Mouse (Mus musculus): ENCODE data around the gene Klf13.

Gene Klf13

DNA sequence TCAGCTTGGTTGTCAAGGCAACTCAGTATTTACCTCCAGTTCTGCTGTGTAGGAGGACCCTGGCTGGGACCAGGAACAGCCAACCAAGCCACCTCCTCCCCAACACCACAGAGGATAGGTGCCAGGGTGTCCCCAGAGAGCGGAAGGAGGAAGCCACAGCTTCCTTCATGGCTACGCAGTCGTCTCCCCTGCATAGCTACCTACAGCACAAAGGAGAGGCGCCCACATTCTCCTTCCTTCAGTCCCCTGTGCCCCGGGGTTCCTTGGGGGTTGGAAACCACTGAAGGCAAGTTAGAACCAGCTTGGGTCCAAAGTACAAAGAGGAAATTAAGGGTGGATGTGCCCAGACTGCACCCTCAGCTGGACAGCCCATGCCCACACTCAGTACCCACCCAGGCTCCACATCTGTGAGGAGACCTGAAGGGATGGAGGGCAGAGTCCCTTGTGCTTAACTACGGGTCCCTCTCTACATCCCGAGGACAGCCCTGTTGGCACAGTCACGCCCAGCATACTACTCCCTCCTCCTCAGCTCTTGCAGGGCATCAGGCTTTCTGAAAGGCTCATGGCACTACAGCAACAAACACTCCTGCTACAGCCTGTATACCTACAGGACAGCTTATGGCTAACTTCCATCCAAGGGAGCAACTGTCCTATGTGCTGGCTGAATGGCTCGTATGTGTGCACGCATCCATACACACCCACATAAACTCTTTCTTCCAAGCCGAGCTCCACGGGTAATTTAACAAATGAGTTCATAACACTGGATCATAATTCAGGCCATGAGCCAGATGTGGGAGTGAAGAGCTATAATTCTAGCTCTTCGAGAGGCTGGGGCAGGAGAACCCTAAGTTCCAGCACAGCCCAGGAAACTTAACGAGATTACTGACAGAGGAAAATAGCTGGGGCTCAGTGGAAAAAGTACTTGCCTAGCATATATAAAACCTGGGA lies 13.0 kb downstream of the Klf13 start:
- DNase-seq (ENCODE audit: low read depth, low spot score): no peak

DNA sequence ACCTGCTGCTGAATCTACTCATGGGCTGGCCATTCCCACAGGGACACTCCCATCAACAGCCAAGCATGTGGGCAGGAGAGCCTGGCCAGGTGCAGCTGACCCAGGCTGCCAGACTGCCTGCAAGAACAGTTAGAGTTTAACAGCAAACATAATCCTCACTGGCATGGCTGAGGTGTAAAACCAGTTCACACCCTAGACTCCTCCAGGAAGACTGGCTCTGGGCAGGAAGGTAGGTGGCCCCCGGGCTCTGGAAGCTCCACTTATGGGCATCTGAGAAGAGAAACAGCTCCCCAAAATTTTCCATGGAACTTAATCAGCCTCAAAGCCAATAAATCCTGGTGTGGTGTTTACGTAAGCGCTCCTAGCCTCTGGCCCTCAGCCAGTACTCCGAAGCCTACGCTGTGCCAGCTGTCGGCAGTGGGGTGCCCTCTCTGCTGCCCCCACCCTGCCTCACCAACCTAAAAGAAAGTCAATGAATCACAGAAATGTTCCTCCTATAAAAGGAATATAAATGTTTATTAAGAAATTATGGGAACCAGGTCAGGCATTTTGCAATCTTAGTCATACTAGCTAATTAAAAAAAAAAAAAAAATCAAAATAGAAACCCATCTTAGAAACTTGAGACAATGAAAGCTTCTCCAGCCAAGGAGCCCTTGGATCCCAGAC lies 13.8 kb downstream of the Klf13 start:
- no peak for DNase-seq (ENCODE audit: low read depth, low spot score)

DNA sequence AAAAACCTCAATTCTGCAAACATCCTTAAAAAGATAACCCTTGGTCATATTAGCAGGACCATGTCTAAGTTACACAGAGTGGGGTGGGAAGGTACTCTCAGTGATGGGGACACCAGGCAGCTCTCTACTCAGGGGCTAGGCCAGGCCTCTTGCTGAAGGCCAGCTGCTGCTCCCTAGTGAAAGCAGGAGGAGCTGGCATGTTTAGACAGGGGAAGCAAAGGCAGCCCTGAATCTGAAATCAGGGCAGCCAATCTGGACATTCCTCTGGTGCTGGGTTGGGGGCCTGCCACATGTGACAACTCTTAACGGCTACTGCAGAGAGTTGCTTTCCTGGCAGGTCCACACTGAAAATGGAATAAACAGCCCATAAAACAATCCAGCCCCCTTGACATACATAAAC lies 14.6 kb downstream of the Klf13 start:
- DNase-seq (ENCODE audit: low read depth, low spot score): no peak

DNA sequence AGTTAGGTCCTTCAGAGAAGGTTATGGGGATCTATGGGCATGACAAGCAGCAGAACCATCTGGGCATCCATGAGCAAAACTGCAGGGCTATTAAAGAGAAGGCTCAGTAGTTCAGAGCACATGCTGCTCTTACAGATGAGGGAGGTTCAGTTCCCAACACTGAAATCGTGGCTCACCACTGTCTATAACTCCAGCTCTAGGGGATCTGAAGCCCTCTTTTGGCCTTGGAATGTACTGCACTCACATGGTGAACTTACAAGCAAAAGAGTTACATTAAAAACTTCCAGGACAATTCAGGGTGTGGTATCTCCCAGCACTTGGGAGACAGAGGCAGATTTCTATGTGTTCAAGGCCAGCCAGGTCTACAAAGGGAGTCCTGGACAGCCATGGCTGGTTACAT lies 15.7 kb downstream of the Klf13 start:
- no peak for DNase-seq (ENCODE audit: low read depth, low spot score)

DNA sequence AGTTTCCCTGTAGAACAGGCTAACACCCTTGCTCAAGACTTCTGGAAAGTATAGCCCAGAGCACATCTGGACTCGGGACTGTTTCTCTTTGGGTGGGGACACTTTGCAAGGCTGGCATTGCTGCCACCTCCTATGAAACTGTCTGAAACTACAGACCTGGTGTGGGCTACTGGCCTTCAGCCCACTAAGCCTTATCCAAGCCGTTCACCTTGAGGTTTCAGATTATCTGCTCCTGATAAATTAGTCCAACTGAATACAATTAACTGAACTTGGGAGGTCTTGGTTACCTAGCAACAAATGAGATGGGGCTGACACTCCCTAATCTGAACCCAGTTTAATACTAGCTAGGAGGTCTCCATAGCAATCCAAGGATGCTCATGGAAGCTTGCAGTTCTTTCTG lies 16.1 kb downstream of the Klf13 start:
- DNase-seq (ENCODE audit: low read depth, low spot score): no peak

DNA sequence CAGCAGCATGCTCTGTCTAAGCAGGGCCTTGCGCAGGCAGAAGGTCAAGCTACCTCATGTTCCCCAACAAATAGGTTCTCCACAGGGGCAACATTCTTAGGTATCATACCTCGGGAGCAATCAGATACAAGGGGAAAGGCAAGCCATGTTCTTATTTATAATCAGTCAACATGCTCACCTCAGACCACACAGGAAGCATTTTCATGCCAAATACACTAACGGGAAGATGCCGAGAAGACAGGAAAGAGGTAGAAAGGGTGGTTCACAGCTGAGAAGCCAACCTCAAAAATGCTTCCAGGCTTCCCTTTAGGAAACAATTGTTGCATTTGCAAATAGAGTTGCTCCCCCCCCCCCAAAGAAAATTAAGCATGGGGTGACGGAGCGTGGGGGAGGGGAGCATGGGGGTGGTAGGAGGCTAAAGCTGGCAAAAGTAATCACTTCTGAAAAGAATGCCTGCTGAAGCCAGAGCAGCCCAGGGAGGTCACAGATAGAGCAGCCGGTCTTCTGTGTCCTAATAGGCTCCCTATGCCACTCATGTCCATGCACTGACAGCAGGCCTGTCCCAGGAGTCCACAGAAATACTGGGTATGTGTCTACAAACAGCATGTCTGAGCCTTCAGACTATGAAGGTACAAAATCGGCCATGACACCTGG lies 16.7 kb downstream of the Klf13 start:
- DNase-seq (ENCODE audit: low read depth, low spot score): no peak

DNA sequence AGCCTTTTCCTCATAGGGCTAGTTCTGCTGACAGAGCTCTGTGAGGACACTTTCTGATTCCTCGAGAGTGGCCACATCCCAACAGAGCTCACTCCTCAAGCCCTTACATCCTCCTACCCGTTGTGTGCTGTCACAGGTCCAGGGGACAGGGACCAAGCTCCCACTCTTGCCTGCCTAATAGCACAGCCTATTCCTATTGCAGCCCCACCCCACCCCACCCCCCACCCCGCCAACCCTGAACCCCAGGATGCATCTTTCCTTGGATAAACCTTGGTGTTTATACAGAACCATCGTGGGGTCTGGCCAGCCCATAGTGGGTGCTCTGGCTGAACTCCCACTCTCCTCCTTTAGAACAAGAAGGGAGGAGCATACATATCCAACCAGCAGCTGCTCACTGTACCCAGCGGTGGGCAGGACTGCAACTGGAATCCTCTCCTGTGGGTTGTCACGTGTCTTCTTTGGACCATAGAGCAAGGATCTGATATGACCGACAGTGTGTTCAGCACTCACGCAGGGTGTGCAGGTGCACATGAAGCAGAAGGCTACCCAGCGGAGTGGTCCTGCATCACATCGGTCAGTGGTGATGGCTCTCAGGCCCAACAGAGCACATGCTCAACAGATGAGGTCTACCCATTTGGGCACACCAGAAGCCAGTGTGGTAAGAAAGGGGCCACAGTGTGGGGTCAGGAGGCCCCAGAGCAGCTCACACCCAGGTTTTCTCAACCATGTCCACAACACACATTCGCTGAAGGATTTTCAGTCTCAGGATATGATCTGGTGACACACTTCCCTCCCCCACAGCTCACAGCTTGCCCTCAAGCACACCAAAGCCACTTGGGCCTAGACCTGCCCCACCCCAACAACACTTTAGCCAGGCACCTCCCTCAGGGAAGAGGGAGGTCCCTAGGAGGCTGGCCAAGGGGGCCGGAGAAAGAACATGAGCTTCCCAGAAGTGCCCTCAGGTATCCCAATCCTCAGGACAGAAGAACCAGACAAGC lies 19.6 kb downstream of the Klf13 start:
- DNase-seq (ENCODE audit: low read depth, low spot score): no peak

DNA sequence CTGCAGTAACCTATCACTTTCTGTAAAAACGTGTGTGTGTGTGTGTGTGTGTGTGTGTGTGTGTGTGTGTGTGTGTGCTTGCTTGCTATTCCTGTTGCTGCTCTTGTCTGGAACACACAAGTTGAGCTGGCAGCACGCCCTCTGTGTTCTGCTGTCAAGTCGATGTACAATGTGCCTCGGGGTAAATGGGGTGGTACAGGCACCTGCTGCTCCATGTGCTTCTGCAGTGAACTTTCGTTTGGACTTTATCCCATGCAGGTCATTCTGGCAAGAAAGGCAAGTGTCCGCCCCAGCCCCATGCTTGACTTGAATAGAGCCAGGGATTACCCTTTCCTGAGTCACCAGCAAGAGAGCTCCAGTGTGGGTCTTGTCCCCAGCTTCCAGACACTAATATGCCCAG lies 21.0 kb downstream of the Klf13 start:
- DNase-seq (ENCODE audit: low read depth, low spot score): no peak

DNA sequence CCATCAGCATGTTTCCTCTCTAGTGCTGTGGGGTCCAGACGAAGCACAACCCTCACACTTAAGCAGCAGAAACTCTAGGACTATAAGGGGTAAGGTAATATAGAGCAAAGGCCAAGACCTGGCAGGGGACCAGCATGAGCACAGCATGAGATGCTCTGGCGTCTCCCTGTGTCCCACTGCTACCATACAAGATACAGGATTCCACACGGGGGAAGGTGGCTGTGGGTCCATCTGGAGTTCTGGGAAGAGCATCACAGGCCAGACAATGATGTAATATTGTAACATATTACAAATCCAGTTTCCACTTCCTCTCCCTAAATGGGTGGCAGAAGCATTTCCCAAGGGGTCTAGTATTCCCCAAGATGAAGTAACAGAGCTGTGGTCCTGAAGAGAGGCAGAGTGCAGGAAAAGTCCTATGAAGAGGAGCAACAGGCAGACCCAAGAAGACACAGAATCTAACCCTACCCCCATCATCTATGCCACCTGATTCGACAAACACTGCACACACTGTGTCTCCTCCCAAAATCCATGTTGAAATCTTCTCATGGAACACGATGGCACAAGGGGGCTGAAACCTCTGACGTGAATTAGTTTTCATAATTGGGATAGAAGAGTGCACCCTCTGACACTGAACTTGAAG lies 22.3 kb downstream of the Klf13 start, which contains the start of gene E030018B13Rik:
TSS of gene E030018B13Rik (plus strand) at position 590 of the 640 bp plus-strand sequence.
- no peak for DNase-seq (ENCODE audit: low read depth, low spot score)

DNA sequence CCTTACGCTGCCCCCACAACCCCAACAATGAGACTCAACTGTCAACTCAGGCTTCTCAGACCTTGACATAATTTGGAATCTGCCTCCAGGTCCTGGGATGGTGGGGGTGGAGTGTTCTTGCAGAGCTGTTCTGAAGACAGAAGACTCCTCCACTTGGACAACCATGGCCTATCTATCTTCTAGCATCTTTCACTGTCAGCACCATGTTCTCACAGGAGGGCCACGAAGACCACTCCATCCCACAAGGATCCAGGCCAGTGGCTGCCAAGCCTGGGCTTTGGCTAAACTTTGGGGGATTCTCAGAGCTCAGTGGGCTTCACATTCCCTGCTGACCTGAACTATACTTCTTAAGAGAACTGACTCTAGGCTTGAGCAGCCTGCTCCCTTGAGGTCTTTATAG lies 23.8 kb downstream of the Klf13 start:
- no peak for DNase-seq (ENCODE audit: low read depth, low spot score)

DNA sequence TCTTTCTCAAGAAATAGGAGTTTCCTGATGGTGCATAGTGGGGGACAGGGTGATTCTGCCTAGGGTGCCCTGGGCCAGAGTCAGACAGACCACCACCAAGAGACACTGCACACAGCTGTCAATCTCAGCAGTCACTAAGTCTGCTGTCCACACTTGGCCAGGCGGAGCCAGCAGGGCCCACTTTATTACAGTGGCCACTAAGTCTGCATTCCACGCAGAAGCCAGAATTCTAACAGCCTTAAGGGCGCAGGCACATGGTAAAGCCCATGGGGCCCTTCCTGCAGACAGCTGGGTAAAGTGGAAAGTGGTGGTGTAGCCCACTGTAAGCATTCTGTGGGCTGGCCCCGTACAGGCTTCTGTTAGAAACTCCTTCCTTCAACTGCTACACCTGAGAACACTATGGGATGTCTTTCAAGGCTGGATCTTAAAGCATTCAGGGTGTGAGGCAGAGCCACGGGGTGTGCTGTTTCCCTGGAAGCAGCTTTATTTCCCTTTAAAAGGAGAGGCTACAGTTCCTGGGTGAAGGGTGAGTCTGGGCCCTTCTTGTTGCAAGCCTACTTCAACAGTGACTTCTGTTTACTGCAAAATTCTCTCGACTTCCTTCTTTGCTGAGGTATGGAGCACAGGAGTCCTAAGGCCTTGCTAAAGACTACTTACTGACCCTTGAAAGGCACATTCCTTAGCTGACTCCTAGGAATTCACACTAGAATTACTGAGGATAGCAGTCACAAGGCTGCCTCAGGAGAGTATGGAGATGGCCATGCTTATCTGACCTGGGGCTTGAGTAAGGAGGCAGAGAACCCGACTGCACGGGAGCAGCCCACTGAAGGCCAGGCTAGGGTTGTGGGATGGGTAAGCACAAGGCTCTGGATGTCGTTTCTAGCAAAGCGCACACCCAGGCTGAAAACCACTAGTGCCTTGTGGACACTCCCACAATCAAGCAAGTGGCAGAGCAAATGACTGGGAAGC lies 24.7 kb downstream of the Klf13 start:
- DNase-seq (ENCODE audit: low read depth, low spot score): no peak

DNA sequence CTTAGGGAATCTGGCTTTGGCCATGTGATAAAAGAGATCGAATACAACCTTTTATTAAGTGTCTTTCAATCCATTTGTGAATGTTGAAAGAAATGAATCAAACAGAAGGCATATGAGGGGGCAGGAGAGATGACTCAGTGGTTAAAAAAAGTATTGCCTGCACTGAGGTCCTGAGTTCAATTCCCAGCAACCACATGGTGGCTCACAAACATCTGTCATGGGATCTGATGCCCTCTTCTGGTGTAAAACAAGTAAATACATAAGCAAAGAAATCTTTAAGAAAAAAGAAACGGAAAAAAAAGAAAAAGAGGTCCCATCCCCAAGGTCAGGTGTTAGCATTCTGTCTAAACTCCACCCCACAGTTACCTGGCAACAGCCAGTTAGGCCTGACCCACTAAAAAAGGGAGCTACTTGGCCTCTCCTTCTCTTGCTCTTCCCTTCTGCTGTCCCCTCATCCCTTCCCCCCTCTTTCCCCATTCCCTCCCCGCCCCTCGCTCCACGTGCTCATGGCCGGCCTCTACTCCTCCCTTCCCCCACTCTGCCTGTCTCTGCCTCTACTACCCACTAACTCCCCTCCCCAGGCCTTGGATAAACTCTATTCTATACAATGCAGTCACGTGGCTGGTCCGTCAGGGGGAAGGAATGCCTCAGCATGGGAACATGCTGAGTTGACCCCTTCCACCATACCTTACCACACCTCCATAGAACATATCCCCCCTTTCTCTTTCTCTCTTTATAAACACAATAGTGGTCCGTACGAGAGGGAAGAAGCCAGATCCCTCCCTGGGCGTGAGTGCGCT lies 25.6 kb downstream of the Klf13 start:
- DNase-seq (ENCODE audit: low read depth, low spot score): no peak

DNA sequence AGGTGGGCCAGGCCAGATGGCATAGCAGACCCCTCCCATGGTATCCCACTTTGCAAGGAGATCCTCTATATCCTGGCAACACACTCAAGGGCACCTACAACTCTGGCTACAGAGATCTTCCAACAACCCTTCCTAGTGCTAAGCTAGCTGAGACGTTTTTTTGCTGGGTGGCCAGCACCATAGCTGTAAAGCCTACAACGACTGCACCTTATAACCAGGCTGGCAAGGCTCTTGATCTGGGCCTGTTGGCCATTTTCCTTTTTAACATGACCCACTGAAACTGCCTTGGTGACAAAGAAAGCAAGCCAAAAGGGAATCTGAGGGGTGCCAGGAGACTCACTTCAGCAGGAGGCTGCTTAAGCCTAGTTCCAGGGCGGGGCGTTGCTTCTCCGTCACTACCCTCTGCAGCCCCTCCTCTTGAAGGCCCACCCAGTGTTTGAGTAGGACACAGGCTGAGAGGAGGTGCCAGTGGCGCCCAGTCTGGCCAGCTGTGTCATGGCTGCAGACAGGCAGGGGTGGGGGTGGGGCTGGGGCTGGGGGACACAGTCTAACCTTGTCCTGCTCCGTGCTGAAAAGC lies 26.4 kb downstream of the Klf13 start:
- DNase-seq (ENCODE audit: low read depth, low spot score): no peak

DNA sequence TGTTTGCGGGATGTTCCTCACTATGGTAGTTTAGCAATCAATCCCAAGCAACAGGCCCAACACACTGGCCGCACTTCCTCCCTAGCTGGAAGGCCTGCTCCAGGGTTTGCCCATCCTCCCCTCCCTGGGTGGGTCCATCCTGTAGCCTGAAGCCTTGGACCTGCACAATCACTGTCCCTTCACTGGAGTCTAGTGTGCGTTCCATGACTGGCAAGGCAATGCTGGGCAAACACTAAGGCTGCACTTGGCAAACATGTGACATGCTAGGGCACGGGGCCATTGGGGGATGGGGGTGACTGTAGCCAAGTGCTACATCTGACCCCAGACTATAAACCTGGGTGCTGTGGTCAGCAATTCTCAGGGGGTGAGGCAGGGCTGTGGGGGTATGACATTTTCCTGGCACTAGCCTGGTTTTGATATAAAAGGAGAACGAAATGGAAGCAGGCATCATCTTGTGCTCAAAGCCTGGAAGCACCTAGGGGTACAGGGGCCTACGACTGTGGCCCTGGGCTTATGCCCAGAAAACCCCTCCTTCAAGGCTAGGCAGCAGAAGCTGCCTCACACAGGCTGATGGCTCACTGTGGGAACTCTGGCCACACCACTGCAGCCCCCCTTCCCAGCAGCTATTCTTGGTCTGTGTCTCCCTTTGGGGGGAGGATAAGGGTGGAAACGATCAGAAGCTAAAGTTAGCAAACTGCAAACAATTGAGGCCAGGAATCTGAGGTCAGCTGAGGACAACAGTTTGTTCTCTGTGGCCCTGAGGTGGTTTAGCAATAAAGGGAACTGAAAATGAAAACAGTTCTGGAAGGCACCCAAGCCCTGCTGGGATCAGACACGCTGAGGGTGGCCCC lies 27.1 kb downstream of the Klf13 start:
- DNase-seq (ENCODE audit: low read depth, low spot score): no peak

DNA sequence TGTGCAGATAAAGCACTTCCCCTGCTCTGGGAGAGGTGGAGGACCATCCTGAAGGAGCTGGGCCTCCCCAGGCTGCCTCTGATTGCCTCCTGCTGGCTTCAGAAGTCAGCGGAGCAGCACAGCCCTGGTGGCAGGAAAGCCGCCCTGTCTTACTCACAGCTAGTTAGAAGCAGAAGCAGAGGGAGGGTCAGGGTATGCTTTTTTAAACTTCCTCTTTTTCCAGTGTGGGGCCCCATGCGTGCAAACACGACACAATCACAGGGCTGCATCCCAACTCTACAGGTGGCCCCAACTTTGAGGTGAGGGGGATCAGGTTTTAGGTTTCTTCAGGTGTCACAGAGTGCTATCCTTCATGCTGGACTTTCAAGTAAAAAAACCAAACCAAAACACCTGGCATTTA lies 27.8 kb downstream of the Klf13 start:
- no peak for DNase-seq (ENCODE audit: low read depth, low spot score)

DNA sequence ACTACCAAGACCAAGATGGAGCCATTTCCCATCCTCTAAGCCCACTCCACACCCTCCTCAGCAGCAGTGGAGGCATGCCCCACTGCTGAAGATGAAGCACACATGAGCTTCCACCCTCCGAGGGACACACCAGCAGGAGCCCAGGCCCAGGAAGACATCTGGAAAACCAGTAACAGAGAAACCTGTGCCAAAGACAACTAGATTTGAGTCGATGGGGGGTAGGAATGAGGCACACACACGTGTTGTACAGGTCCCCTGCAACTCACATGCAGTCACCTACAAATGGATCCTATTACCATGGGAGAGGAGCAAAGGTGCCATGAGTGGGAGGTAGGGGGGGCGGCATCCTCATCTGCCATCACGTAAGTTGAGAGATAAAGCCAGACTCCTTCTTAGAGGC lies 28.5 kb downstream of the Klf13 start:
- DNase-seq (ENCODE audit: low read depth, low spot score): no peak

DNA sequence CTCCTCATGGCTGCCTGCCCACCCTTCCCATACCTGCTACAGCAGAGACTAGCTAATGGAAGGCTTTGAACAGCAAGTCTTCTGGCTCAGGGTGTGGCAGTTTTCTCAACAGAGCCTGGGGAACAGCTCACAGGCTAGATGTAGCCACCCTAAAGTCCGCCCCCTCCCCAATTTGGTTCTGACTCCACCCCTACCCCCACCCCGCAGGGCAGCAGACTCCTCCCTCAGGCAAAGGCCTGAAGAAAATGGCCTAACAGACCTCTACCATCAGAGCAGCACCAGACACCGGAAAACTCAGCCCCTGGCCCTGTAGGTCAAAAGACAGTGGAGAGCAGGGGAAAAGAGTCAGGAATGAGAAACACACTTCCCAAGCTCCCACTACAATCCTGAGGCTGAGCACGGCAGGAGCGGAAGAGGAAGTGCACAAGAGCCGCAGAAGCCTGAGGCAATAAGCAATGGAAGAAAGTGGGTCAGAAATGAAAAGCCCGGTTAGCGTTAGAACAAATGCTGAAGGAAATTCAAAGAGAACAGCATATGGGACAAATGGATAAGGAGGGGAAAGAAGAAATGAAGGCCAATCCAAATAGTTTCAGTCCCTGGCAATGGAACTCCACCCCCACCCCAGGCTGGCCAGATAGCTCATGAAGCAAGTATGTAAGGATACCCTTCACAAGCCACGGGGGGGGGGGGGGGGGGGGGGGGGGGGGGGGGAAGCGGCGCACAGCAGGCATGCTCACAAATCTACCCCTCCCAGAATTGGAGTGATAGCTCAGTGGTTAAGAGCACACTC lies 30.0 kb downstream of the Klf13 start:
- DNase-seq (ENCODE audit: low read depth, low spot score): no peak
